ENCODE assay signal across 7 mouse cellular contexts in the genomic region with DNA sequence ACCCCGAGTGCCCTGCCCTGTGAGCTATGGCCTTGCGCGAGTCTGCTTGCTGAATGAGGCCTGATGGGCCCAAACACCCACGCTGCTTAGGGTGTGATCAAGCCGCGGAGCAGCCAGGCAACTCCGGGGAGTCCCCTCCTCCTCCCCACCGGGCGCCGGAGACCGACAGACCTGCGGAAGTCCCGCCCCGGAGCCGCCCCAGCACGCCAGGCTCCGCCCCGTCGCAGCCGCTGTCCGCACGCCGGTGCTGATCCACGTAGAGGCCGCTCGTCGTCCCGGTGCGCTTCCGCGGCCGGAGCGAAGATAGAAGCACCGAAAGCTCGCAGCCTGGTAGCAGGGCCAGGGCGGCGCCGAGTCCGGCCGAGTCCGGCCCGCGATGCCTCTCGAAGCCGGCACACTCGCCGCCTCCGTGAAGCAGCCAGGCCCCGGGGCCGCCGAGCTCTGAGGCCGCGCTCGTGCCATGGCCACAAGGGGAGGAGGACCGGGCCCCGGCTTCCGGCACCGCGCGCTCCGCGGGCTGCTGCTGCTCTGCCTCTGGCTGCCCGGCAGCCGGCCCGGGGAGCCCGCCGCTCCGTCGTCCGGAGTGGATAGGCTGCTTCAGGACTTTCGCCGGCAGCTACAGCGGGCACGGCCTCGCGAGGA. TPM values are rescaled to one million over a fixed set of nuclear protein-coding genes. Genes with fewer than 3 reads are reported as not detected.
DNase-seq lines count a peak whose midpoint lies in the region; ATAC-seq and TF ChIP-seq lines count a peak whose summit lies in the region.

Gene Lrp11, plus strand, starts transcription at position 209 of the 642 bp plus-strand sequence.

- H3K36me3 ChIP-seq in embryonic facial prominence, embryonic 12.5 days: no peaks in the 10 kb centered on the region
- no peaks in the 10 kb centered on the region for H3K36me3 ChIP-seq in kidney, adult 2 months (ENCODE audit: control insufficient read depth, insufficient read depth, low read length)
- no peaks in the 10 kb centered on the region for H3K36me3 ChIP-seq in limb, embryonic 12.5 days
- no peaks in the 10 kb centered on the region for H3K36me3 ChIP-seq in midbrain, embryonic 15.5 days (replicated peaks)
- H3K36me3 ChIP-seq in spleen, adult 2 months (ENCODE audit: control insufficient read depth, insufficient read depth, low read length): no peaks in the 10 kb centered on the region

- no peak for TF ChIP-seq CTCF in kidney, adult 2 months (conservative IDR thresholded peaks at IDR 0.05; ENCODE audit: insufficient read depth, insufficient read length, low read depth, low read length)
- TF ChIP-seq CTCF in spleen, adult 2 months (IDR thresholded peaks at IDR 0.05; ENCODE audit: extremely low read depth, insufficient read depth, insufficient read length, insufficient replicate concordance): no peak

- peak; percentile 95 for DNase-seq in adrenal gland, postnatal 25 days
- peak; percentile 98 for DNase-seq in heart, adult 11 months
- peak; percentile 93 for DNase-seq in kidney, adult 2 months
- peak; percentile 81 to 93 for DNase-seq in spleen, adult 2 months (ENCODE audit: low read depth in 1 of 2, low spot score in 2 of 2)

- H3K9me3 ChIP-seq in embryonic facial prominence, embryonic 12.5 days: no peaks in the 10 kb centered on the region
- no peaks in the 10 kb centered on the region for H3K9me3 ChIP-seq in limb, embryonic 12.5 days
- no peaks in the 10 kb centered on the region for H3K9me3 ChIP-seq in midbrain, embryonic 15.5 days

- WGBS in embryonic facial prominence, embryonic 12.5 days: 1% methylated on average over 71 of the region's 76 CpGs
- WGBS in kidney, adult 2 months: under 1% methylated on average over 76 of the region's 76 CpGs
- under 1% methylated on average over 66 of the region's 76 CpGs for WGBS in limb, embryonic 12.5 days
- under 1% methylated on average over 73 of the region's 76 CpGs for WGBS in midbrain, embryonic 15.5 days
- under 1% methylated on average over 67 of the region's 76 CpGs for WGBS in spleen, adult 2 months

- H3K4me2 ChIP-seq in embryonic facial prominence, embryonic 12.5 days (replicated peaks): peak within 1 kb of the TSS; percentile 100
- H3K4me2 ChIP-seq in limb, embryonic 12.5 days: peak within 1 kb of the TSS; percentile 100
- peak within 1 kb of the TSS; percentile 90 for H3K4me2 ChIP-seq in midbrain, embryonic 15.5 days

- peak within 1 kb of the TSS; percentile 66 for H3K4me3 ChIP-seq in embryonic facial prominence, embryonic 12.5 days
- peak within 1 kb of the TSS; percentile 99 for H3K4me3 ChIP-seq in kidney, adult 2 months (ENCODE audit: insufficient read depth, low read depth, low read length)
- H3K4me3 ChIP-seq in limb, embryonic 12.5 days (replicated peaks): peak within 1 kb of the TSS; percentile 68
- H3K4me3 ChIP-seq in midbrain, embryonic 15.5 days: peak within 1 kb of the TSS; percentile 87
- peak within 1 kb of the TSS; percentile 90 for H3K4me3 ChIP-seq in spleen, adult 2 months (ENCODE audit: extremely low read depth, insufficient read depth, insufficient read length)

- ATAC-seq in embryonic facial prominence, embryonic 12.5 days (ENCODE audit: insufficient number of reproducible peaks, insufficient read depth, low FRiP score, low TSS enrichment): peak; percentile 94
- ATAC-seq in limb, embryonic 12.5 days (ENCODE audit: insufficient number of reproducible peaks, insufficient read depth, low FRiP score, low TSS enrichment, low read depth): peak; percentile 96
- peak; percentile 98 for ATAC-seq in midbrain, embryonic 15.5 days (replicated peaks)

- no peak for TF ChIP-seq POLR2A in kidney, adult 2 months (IDR thresholded peaks at IDR 0.05; ENCODE audit: low read depth, low read length)
- no peak for TF ChIP-seq POLR2A in spleen, adult 2 months (IDR thresholded peaks at IDR 0.05; ENCODE audit: low read depth, low read length)

- H3K27me3 ChIP-seq in embryonic facial prominence, embryonic 12.5 days: peaks cover 21% of the 10 kb centered on the region
- no peaks in the 10 kb centered on the region for H3K27me3 ChIP-seq in kidney, adult 2 months (replicated peaks; ENCODE audit: control insufficient read depth, insufficient read depth, low read length)
- H3K27me3 ChIP-seq in limb, embryonic 12.5 days: peaks cover 37% of the 10 kb centered on the region
- H3K27me3 ChIP-seq in midbrain, embryonic 15.5 days (replicated peaks): no peaks in the 10 kb centered on the region
- peaks cover 2% of the 10 kb centered on the region; the same call in 1 of the 2 replicates for H3K27me3 ChIP-seq in spleen, adult 2 months (ENCODE audit: control insufficient read depth, insufficient read depth, low read length)

- H3K9ac ChIP-seq in embryonic facial prominence, embryonic 12.5 days: peak within 1 kb of the TSS; percentile 58
- peak within 1 kb of the TSS; percentile 55 for H3K9ac ChIP-seq in limb, embryonic 12.5 days (replicated peaks)
- H3K9ac ChIP-seq in midbrain, embryonic 15.5 days: peak within 1 kb of the TSS; percentile 83

- peaks cover 3% of the 10 kb centered on the region; the same call in 1 of the 2 replicates for H3K4me1 ChIP-seq in embryonic facial prominence, embryonic 12.5 days
- peaks cover 2% of the 10 kb centered on the region; the same call in 1 of the 2 replicates for H3K4me1 ChIP-seq in kidney, adult 2 months (ENCODE audit: control insufficient read depth, insufficient read depth, low read length)
- peaks cover 9% of the 10 kb centered on the region for H3K4me1 ChIP-seq in limb, embryonic 12.5 days (replicated peaks)
- peaks cover 30% of the 10 kb centered on the region for H3K4me1 ChIP-seq in midbrain, embryonic 15.5 days
- peaks cover 3% of the 10 kb centered on the region; the same call in 1 of the 2 replicates for H3K4me1 ChIP-seq in spleen, adult 2 months (ENCODE audit: control insufficient read depth, insufficient read depth, insufficient read length)

- peak within 1 kb of the TSS; percentile 30; the same call in 1 of the 2 replicates for H3K27ac ChIP-seq in embryonic facial prominence, embryonic 12.5 days
- H3K27ac ChIP-seq in kidney, adult 2 months (ENCODE audit: insufficient read depth, low read depth, low read length): no peak within 1 kb of the TSS
- no peak within 1 kb of the TSS for H3K27ac ChIP-seq in limb, embryonic 12.5 days
- H3K27ac ChIP-seq in midbrain, embryonic 15.5 days: peak within 1 kb of the TSS; percentile 92
- H3K27ac ChIP-seq in spleen, adult 2 months (ENCODE audit: insufficient read depth, low read length): peak within 1 kb of the TSS; percentile 56

RNA-seq across cellular contexts. Expression of gene Lrp11, which starts in this region (rescaled TPM):
- 16.6 and 19.9 TPM in 2 replicates for total RNA-seq in adrenal gland, postnatal 25 days (2021)
- polyA plus RNA-seq in embryonic facial prominence, embryonic 12.5 days (2016; fragmentation: Nextera tagmentation; extraction: Ambion mirVana): 7.3 and 7.7 TPM in 2 replicates
- polyA plus RNA-seq in kidney, adult 2 months (2012; rRNA removed): 7.7 and 14.1 TPM in 2 replicates
- polyA plus RNA-seq in limb, embryonic 12.5 days (2016; fragmentation: Nextera tagmentation; extraction: Ambion mirVana): 1.1 and 1.3 TPM in 2 replicates
- 41.5 and 44.3 TPM in 2 replicates for polyA plus RNA-seq in midbrain, embryonic 15.5 days (2015; fragmentation: Nextera tagmentation; extraction: Ambion mirVana)
- polyA plus RNA-seq in spleen, adult 2 months (2012; rRNA removed): 1.3 and 2.2 TPM in 2 replicates

Comparison
In these comparisons a context has a peak if more than half of its experiments do, and no peak if none do; other contexts are left out.
1. H3K27ac ChIP-seq: peak in embryonic facial prominence, embryonic 12.5 days (single experiment), midbrain, embryonic 15.5 days (single experiment) and spleen, adult 2 months (single experiment); none in kidney, adult 2 months (single experiment) and limb, embryonic 12.5 days (single experiment).
2. Peak in every context shown above with its lines, with median percentiles within 50 percentile points of each other: DNase-seq, ATAC-seq, H3K4me2 ChIP-seq, H3K4me3 ChIP-seq and H3K9ac ChIP-seq.